Mouse (Mus musculus): ENCODE measurements at regions not wholly inside any gene's neighbourhood (a gene's known extent, or its start where the extent isn't known, plus 50 kb on each side); places are given as distances from the start of the nearest gene placed in this dataset.
A peak's percentile ranks its signal among the peaks of the same experiment; 100 is the strongest.

DNA sequence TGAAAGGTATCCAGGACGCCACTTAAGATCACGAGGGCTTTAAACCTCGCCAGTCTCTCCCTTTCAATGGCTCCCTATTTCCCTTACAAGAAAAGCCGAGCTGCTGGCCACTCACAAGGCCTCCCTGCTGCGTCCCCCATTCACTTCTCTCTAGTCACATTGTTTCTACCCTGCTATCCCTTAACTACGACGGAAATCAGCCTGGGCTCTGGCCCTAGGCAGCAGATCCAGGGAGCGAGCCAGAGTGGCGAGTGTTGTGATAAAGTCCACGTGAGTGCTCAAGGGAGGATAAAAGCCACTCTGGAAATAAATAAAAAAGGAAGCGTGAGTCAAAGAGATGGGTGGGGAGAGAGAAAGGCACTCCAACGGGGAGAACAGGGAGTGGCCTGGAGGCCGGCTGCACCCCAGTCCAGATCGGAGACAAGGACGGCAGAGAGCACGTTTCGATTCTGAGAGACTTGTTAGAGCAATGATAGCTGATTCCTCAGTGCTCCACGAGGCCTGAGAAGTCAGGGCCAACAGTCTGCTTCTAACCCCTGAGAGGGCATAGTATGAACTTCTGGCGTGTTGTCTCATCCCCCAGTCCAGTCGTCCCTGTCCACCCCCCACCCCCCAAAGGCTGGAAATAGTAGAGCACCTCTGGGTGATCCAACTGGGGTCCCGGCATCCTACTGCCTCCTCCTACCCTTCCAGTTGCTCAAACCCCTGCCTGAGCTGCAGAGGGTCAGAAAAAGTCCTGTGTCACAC lies 84.8 kb upstream of the Calm2 start:
- DNase-seq (ENCODE audit: low read depth, low spot score) = no peak

DNA sequence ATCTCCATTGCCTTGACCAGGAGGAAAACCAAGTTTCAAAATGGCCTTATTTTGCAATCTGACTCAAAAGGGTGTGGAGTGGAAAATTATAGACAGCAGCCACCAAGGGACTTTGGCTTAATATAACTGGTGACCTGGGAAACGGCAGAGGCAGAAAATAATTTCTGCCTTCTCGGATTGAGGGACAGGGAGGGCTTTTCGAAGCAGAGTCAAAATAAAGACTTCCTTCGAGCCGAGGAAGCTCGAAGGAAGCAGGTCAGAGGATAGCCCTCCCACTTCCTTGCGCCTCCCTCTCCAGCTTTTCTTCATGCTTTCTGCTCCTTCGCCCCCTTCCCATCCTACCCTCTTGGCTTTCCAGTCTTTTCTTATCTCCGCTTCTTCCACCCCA lies 85.4 kb upstream of the Calm2 start:
- no peak for DNase-seq (ENCODE audit: low read depth, low spot score)

DNA sequence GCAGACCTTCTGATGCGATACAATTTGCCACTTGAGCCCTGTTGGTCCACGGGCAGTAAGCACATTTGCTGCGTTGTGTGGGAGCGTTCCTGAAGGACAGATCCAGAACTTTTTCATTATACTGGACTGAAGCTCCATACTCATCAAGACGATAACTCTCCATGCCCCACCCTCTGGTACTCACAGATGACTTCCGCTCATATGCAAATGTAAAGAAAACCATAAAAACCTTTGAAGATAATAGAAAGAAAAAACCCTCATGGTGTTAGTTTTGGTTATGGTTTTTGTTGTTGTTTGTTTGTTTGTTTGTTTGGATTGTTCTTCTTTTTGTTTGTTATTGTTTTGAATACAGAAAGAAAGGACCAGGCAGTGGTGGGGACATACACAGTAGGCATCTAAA lies 86.0 kb upstream of the Calm2 start:
- DNase-seq (ENCODE audit: low read depth, low spot score) = no peak

DNA sequence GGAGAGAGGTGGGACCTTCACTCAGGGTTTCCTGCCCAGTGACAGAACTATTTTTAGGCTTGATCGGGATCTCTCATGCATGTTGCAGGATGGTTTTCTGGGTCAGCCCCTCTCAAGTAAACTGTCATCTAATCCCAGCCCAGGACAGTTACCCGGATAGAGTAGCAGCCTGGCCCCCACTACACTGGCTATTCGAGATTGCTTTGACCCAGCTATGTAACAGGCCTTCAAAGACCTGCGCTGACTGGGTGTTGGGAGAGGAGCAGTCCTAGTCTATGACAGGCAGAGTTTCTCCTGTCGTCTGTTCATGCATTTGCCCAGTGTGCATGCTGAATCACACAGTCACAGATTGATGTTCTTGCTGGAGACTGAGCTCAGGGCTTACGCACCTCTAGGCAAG lies 86.2 kb upstream of the Epcam start:
- no peak for DNase-seq (ENCODE audit: low read depth, low spot score)

DNA sequence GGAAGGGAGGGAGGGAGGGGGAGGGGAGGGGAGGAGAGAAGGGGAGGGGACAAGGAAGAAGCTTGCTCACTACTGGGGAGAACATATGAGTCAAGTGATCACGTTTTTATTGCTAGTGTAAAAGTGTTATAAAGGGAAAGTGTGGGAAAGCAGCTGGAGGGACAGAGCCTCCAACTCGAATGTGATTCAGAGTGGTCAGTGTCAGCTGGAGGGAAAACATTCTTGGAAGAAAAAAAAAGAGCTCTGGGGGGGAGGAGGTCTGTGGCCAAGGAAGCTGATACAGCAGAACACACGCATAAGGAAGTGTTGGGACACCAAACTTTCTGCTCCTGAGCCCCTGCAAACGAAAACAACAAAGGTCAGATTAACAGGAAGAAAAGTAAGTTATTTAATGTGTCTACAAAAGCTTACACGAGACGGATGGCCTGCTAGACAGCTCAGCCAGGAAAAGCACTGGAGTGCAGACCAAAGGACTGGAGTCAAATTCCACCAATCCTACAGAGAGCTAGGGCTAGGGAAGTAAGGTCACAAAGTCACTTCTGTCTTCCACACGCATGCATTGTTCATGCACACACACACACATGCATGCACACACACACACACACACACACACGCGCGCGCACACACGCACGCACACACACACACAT lies 85.1 kb upstream of the Epcam start:
- DNase-seq (ENCODE audit: low read depth, low spot score) = no peak

DNA sequence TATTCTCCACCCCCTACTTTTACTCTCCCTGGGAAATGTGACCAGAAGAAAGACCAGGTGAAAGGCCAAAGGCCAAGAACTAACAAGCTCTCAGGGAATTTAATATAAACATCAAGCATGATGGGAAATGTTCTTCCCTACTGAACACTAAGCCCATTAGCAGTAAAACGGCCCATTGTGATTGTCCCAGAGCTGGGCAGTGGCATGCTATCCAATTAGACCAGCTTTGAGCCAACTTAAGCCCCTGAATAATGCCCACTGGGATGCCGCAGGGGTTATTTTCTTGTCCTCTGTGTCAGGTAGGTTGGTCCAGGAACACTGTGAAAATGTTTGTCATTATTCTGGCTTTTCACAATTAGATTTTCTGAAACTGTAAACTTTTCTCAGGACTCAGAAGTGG lies 81.2 kb upstream of the Epcam start:
- no peak for DNase-seq (ENCODE audit: low read depth, low spot score)

DNA sequence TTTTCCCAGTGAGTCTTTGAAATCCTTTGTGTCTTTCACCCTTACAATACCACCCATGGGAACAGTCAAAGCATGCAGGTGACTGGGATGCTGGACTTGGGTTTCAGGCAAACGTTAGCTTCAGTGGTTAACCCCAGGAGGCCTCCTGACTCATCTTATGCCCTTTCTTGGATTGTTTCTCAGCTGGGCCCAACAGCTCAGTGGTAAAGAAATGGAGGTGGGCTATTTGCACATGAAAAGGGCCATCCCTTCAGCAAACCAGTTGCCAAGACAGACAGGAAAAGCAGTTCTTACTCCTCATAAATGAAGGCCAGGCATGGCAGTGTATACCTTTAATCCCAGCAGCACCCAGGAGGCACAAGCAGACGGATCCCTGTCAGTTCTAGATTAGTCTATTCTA lies 77.4 kb upstream of the Epcam start:
- no peak for DNase-seq (ENCODE audit: low read depth, low spot score)

DNA sequence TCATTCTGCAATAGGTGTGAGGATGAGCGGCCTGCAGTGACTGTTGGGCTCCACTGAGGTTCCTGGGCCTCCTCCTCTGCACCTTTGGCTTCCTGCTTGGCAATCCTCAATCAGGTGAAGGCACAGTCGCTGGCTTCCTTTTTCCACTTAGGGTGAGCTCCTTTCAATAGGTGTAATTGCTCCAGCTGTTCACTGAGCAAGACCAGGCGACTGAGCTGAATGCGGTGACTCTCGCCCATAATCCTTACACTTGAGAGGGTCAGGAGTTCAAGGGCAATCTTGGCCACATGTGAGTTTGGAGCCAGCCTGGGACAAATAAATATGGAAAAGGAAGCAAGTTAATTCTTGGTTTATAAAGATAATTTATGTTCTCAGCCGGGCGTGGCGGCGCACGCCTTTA lies 76.1 kb upstream of the Epcam start:
- no peak for DNase-seq (ENCODE audit: low read depth, low spot score)

DNA sequence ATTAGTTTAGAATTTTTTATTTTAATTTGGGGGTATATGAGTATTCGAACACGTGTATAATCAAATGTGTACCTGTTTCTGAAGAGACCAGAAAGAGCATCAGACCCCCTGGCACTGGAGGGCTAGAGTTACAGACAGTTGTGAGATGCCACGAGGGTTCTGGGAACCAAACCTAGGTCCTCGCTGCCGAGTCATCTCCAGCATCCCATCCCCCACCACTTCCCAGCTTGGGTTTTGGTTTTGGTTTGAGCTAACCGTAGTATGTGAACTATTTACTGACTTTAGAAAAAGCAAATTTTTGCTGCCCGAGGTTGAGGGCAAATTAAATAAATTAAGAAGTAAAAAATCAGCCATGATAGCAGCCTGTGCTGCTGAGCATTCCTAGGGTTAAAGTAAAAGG lies 74.9 kb upstream of the Epcam start:
- DNase-seq (ENCODE audit: low read depth, low spot score) = no peak

DNA sequence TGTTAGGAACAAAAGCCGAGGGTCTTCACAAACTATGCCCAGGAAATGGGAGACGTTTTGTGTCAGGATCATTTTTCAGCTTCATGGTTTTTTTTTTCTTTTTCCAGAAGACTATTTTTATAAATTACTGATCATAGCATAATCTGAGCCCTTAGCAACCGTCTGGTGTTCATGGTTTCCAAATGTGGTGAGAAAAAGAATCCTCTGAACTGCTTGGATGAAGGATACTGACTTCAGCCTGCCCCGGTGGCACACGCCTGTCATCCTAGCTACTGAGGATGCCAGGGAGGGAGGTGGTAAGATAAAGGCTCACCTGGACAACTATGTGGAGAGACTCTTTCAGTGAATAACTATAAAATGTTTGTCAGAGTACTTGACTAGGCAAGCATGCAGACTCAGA lies 72.4 kb upstream of the Epcam start:
- DNase-seq (ENCODE audit: low read depth, low spot score) = no peak

DNA sequence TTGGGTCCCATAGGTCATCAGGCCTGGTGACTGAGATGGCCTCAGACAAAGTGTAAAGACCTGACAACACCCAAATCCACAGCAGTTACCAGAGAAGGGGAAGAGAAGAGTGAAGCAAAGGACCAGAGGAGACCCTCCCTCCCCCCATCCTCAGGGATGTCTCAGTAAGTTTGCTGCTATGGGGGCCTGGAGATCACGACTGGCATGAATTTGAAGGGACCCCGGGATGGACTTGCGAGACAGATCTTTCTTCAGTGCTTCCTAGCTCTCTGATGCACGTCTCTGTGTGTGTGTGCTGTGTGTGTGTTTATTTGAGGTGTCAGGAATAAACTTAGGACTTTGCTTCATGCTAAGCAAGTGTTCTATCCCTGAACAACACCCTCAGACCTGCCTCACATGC lies 70.1 kb upstream of the Epcam start:
- DNase-seq (ENCODE audit: low read depth, low spot score) = no peak

DNA sequence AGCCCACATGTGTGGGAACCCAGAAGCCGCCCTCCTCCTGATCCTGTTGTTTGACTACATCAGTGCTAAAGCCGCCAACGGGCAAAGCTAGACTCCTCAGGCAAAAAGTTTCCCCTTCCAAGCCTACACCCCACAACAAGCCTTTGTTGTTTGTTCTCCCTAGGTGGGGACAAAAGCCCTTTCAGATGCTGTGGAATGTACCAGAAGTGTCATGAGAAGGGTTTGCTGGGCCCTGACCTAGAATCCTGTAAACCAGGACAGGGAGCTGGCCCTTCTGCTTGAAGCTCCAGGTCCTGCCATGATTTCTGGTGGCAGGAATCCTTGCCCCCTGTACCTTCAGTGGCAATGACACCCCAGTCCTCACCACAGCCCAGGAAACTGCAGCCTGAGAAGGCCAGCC lies 69.5 kb upstream of the Epcam start:
- DNase-seq (ENCODE audit: low read depth, low spot score) = no peak

DNA sequence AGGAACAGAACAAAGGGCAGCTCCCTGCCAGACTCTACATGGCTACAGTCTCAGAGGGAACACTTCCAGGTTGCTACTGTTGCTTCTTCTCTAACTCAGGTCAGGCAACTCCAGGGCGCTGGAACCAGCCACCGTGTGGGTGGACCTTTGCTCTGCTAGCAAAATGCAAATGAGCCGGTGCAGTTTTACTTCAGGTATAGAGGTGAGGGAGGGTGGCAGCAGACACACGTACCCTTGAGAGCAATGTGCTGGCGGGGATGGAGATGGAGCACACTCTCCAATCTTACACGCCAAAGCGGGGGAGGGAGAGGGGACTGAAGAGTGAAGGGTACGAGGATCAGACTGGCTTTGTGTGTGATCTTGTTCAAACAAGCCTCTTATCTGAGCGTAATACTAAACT lies 68.8 kb upstream of the Epcam start:
- DNase-seq (ENCODE audit: low read depth, low spot score) = no peak

DNA sequence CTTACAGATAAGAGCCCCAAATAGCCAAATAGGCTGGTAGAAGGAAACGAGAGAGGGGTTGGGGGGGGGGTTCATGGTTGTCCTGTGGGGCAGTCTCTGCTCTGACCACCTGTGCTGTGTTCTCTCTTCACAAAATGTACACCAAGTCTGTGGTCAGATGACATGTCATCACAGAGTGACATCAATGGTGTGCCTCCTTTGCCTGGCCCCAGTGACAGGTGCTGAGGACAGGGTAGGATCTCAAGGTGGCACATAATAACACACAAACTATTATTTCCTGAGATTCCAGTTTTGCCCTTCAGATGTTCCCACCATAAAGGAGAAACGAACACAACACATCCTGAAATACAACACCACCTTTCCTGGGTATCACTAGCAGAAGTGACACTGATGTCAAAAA lies 68.3 kb upstream of the Epcam start:
- no peak for DNase-seq (ENCODE audit: low read depth, low spot score)

DNA sequence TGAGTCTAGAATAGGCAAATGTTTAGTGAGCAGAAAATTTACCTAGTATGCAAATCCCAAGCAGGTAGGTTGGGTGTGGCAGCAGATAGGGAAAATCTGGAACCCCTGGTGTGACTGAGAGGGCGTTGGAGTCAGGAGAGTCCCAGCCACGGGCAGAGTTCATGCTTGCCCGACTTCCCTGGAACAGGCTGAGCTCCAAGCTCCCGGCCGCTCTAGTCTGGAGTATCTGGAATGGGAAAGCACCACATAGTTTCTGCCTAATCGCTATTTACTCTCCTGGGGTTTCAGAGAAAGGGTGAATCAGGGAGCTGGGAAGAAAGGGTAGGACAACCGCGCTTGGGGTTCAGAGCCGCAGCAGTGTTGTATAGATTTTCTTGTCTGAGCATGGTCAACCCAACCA lies 65.8 kb upstream of the Epcam start:
- no peak for DNase-seq (ENCODE audit: low read depth, low spot score)

DNA sequence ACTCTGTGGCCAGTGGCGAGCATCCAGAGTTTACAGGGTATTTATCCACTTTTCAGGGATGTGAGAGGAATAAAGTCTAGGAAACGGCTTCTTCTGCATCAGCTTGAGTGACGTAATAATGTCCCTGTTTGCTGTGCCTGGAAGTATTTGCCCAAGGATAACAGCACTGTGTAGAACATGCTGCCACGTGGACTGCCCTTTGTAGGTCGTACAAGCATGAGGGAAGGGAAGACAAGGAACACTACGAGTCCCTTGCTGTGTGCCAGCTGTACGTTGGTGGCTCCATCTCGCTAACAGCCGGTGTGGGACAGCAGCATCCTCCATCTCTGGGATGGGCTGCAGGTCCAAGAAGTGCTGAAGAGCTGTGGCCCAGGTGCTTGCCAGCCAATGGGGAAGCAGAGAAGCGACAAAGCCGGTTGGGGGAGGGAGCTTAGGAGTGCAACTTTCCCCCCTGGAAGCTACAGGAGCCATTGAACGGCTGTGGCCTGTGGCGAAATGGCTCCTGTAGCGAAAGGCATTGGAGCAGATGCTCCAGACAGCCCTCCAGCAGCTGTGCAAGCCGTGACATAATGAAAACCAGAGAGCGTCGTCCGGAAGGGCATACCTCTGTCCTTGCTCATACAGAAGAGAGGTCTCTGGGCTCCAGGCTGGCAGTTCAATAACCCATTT lies 65.0 kb upstream of the Epcam start:
- no peak for DNase-seq (ENCODE audit: low read depth, low spot score)

DNA sequence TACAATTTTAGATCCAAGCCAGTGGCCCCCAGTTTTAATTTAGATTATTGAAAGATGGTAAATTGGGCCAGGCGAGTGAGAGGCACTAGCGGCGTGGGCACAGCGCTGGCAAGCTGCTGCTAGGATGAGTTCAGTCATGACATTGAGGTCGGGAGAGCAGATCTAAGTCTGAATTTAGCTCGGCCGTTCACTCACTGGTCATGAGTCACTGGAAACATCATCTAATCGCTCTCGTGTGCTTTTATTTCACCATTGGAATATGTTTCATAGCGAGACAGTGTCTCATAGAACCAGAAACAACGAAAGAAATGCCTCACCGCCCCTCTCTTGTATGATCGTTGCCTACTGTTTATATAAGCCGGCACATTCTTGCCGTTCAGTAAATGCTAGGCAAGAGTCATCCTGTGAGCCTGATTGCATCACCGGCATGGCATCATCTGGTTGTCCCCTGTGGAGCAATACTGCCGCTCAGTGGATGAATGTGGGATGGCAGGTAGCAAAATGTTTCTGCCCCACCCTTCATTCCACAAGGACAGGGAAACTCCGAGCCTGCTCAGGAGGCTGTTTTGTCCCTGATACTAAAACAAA lies 64.3 kb upstream of the Epcam start:
- peak; percentile 48 for DNase-seq (ENCODE audit: low read depth, low spot score)

DNA sequence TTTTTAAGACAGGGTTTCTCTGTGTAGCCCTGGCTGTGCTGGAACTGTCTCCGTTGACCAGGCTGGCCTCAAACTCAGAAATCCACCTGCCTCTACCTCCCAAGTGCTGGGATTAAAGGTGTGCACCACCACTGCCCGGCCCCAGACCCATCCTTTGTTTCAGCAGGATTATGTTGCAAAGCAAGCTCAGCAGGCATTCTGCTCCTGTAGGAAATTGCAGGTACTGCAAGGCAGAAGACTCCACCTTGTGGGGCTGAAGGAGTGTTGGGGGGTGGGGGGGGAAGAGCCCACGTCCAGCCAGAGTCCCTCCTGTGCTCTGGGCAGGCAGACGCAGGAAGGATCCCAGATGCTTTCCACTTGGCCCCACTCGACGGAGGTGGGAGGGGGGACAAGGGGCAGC lies 52.2 kb upstream of the Epcam start:
- DNase-seq (ENCODE audit: low read depth, low spot score) = no peak

DNA sequence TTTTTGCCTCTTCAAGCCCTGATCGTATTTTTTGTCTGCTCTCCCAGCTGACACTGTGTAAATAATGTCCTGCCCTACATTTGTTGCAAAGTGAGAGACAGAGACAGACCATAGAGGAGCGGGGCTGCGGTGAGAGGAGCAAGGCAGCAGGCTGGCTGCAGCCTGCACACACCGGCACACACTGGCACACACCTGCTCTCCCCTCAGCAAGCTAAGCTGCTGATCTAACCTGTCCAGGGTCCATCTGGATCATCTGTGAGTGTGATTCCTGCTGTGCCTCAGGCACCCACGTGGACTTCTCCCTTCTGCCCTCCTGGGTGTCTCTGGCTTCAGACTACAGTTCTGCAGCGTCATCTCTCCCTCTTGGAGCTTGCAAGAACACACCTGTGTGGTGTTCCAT lies 50.4 kb upstream of the Epcam start:
- DNase-seq (ENCODE audit: low read depth, low spot score) = no peak

All from c-Kit-negative CD71-positive TER-119-positive erythroid progenitor cells, embryonic 14.5 days (primary cell).